ENCODE assay signal across 9 mouse cellular contexts in the genomic region with DNA sequence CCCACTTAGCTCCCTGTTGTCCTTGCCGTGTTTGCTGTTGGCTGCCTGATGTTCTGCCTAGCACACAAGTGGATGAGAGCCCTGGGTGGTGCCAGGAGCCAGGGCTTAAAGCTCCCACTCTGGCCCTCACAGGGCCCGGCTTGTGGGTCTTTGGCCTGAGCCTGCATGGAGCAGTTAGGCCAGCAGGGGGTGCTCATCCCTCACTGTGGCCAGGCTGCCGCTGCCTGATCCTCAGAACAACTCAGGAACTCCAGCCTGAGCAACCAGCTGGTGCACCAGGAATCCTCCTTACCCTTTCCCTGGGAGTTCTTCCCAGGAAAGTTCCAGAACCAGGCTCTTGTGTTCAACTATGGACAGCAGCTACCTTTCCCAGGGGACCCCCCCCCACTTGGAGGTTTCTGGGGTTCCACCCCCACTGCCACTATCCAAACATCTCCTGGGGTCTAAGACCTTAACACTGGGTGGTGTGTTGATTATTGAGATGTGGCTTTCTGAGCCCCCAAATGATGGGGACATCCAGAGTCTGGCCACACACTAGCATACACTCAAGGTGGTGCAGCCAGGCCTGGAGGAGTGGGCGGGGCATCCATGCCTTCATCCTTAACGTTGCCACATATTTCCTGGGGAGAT. TPM values are rescaled to one million over a fixed set of nuclear protein-coding genes. Genes with fewer than 3 reads are reported as not detected.
A peak's percentile ranks its signal among the peaks of the same experiment; 100 is the strongest.
DNase-seq lines count a peak whose midpoint lies in the region; ATAC-seq and TF ChIP-seq lines count a peak whose summit lies in the region.
"Had no signal": no experiment of that assay in that cellular context is flagged by ENCODE, and none has a peak within 500 bp of the region (broad histone marks: within the 10 kb centered on the region; RNA-seq: fewer than 3 reads in every experiment).

No protein-coding gene starts in this region.

- H3K9ac ChIP-seq in limb, embryonic 12.5 days (replicated peaks): no peak overlapping the region
- H3K9ac ChIP-seq in midbrain, postnatal 0 days (replicated peaks; ENCODE audit: low read length, poor library complexity, severe bottlenecking): no peak overlapping the region

- H3K27me3 ChIP-seq in kidney, adult 2 months (replicated peaks; ENCODE audit: control insufficient read depth, insufficient read depth, low read length): no peaks in the 10 kb centered on the region
- no peaks in the 10 kb centered on the region for H3K27me3 ChIP-seq in limb, embryonic 12.5 days
- no peaks in the 10 kb centered on the region for H3K27me3 ChIP-seq in midbrain, postnatal 0 days (ENCODE audit: insufficient read depth, low read length)

- TF ChIP-seq POLR2A in kidney, adult 2 months (IDR thresholded peaks at IDR 0.05; ENCODE audit: low read depth, low read length): no peak

- 36% methylated on average over 5 of the region's 5 CpGs for WGBS in kidney, adult 2 months
- 46% methylated on average over 5 of the region's 5 CpGs for WGBS in limb, embryonic 12.5 days
- WGBS in midbrain, postnatal 0 days: 43% methylated on average over 5 of the region's 5 CpGs

- H3K4me2 ChIP-seq in limb, embryonic 12.5 days: no peak overlapping the region
- no peak overlapping the region for H3K4me2 ChIP-seq in midbrain, postnatal 0 days (ENCODE audit: low read depth, low read length, poor library complexity, severe bottlenecking)

- peak; percentile 87 for TF ChIP-seq CTCF in kidney, adult 2 months (conservative IDR thresholded peaks at IDR 0.05; ENCODE audit: insufficient read depth, insufficient read length, low read depth, low read length)
- TF ChIP-seq CTCF in midbrain, postnatal 0 days (IDR thresholded peaks at IDR 0.05): peak; percentile 90

- no peak overlapping the region for H3K4me3 ChIP-seq in kidney, adult 2 months (ENCODE audit: insufficient read depth, low read depth, low read length)
- no peak overlapping the region for H3K4me3 ChIP-seq in limb, embryonic 12.5 days (replicated peaks)
- H3K4me3 ChIP-seq in midbrain, postnatal 0 days (ENCODE audit: low read depth, low read length): no peak overlapping the region
- H3K4me3 ChIP-seq: myocyte had no signal

- no peaks in the 10 kb centered on the region for H3K4me1 ChIP-seq in kidney, adult 2 months (ENCODE audit: control insufficient read depth, insufficient read depth, low read length)
- H3K4me1 ChIP-seq in limb, embryonic 12.5 days (replicated peaks): 0 out of 2 replicates have a peak, but pooled peaks cover 8% of the 10 kb centered on the region
- H3K4me1 ChIP-seq in midbrain, postnatal 0 days (ENCODE audit: insufficient read depth, low read length): no peaks in the 10 kb centered on the region

- H3K9me3 ChIP-seq in limb, embryonic 12.5 days: no peaks in the 10 kb centered on the region
- no peaks in the 10 kb centered on the region for H3K9me3 ChIP-seq in midbrain, postnatal 0 days (ENCODE audit: low read length)

- H3K36me3 ChIP-seq in kidney, adult 2 months (ENCODE audit: control insufficient read depth, insufficient read depth, low read length): no peaks in the 10 kb centered on the region
- H3K36me3 ChIP-seq in limb, embryonic 12.5 days: peaks cover 62% of the 10 kb centered on the region
- H3K36me3 ChIP-seq in midbrain, postnatal 0 days (ENCODE audit: insufficient read depth, low read length): peaks cover 56% of the 10 kb centered on the region

- DNase-seq in layer of hippocampus, adult 11-12 months (ENCODE audit: low spot score): peak; percentile 89
- DNase-seq in layer of hippocampus, adult 9-10 months (ENCODE audit: low spot score): no peak
- DNase-seq in gastrocnemius, postnatal 25 days: peak; percentile 64
- DNase-seq in kidney, adult 2 months: peak; percentile 82
- DNase-seq in midbrain, postnatal 0 days (ENCODE audit: low spot score): peak; percentile 70
- peak; percentile 26 to 60 for DNase-seq in spleen, postnatal 14 days (ENCODE audit: low spot score in 2 of 2)

- ATAC-seq in common myeloid progenitor, adult 5-6 weeks (replicated peaks; ENCODE audit: low read depth, poor library complexity, severe bottlenecking): peak; percentile 94
- ATAC-seq in limb, embryonic 12.5 days (ENCODE audit: insufficient number of reproducible peaks, insufficient read depth, low FRiP score, low TSS enrichment, low read depth): 0 out of 2 replicates have a peak, but pooled peaks have one; percentile 22
- ATAC-seq in midbrain, postnatal 0 days (ENCODE audit: low FRiP score): peak; percentile 51; the same call in 1 of the 2 replicates

- no peak overlapping the region for H3K27ac ChIP-seq in kidney, adult 2 months (ENCODE audit: insufficient read depth, low read depth, low read length)
- H3K27ac ChIP-seq in limb, embryonic 12.5 days: no peak overlapping the region
- no peak overlapping the region for H3K27ac ChIP-seq in midbrain, postnatal 0 days (ENCODE audit: low read depth, low read length)

RNA-seq across cellular contexts. Expression of gene Hs1bp3, which starts 7.0 kb away (rescaled TPM):
- total RNA-seq in common myeloid progenitor, adult 5-6 weeks (2017): 1.4 and 6.9 TPM in 2 replicates
- 1 to 10 TPM; 5.3 to 6.4 TPM for total RNA-seq in gastrocnemius, postnatal 25 days (2021)
- polyA plus RNA-seq in kidney, adult 2 months (2012; rRNA removed): 25.3 and 27.7 TPM in 2 replicates
- 17.5 and 19.9 TPM in 2 replicates for polyA plus RNA-seq in limb, embryonic 12.5 days (2016; fragmentation: Nextera tagmentation; extraction: Ambion mirVana)
- total RNA-seq in midbrain, postnatal 0 days (2014; rRNA removed): 5.9 and 8.3 TPM in 2 replicates
- 5.1 and 5.4 TPM in 2 replicates for polyA plus RNA-seq in midbrain, postnatal 0 days (2015; fragmentation: Nextera tagmentation; extraction: Ambion mirVana)

RNA-seq across cellular contexts. Expression of gene Gdf7, which starts 18.4 kb away (rescaled TPM):
- total RNA-seq in common myeloid progenitor, adult 5-6 weeks (2017): not detected in 2 replicates
- not detected for total RNA-seq in gastrocnemius, postnatal 25 days (2021)
- polyA plus RNA-seq in kidney, adult 2 months (2012; rRNA removed): 1.1 and 1.5 TPM in 2 replicates
- 0.80 and 0.88 TPM in 2 replicates for polyA plus RNA-seq in limb, embryonic 12.5 days (2016; fragmentation: Nextera tagmentation; extraction: Ambion mirVana)
- total RNA-seq in midbrain, postnatal 0 days (2014; rRNA removed): 4.7 TPM in 1 of 2 replicates, not detected in the other
- 0.11 and 0.12 TPM in 2 replicates for polyA plus RNA-seq in midbrain, postnatal 0 days (2015; fragmentation: Nextera tagmentation; extraction: Ambion mirVana)

Comparison
In these comparisons a context has a peak if more than half of its experiments do, and no peak if none do; other contexts are left out.
1. ATAC-seq: peak in every context shown above with its lines; median percentile 94 in common myeloid progenitor, adult 5-6 weeks; 51 in midbrain, postnatal 0 days; 22 in limb, embryonic 12.5 days.